Mouse (Mus musculus) intestine, embryonic 14.5 days (tissue): ENCODE measurements around the gene Kat6b. TPM values are rescaled to one million over a fixed set of nuclear protein-coding genes. Genes with fewer than 3 reads are reported as not detected.

Source experiments
- ATAC-seq: fragments of 200-750 bp; cut with Nextera tagmentation; replicated peaks from 2 replicates; pipeline ENCODE4 v1.8.0; 2017; ENCODE audit warnings: low read depth, moderate number of reproducible peaks, moderate TSS enrichment, moderate library complexity; ENCODE audit not compliant: low FRiP score, low TSS enrichment
- DNase-seq: peaks from one replicate; pipeline ENCODE4 v3.0.0-alpha.2; 2018; ENCODE audit warnings: low spot score
- H3K27ac ChIP-seq: fragments of 300-500 bp; sonication (generic); 2 replicates; pipeline ENCODE4 v1.5.1; 2014; ENCODE audit warnings: low read depth, mild to moderate bottlenecking, control low read depth
- H3K27me3 ChIP-seq: fragments of 300-500 bp; sonication (generic); replicated peaks from 2 replicates; pipeline ENCODE4 v1.6.1; 2014; ENCODE audit warnings: low read length, control low read depth; ENCODE audit not compliant: control insufficient read depth, insufficient read depth
- H3K36me3 ChIP-seq: fragments of 300-500 bp; sonication (generic); 2 replicates; pipeline ENCODE4 v1.6.1; 2014; ENCODE audit warnings: low read length, control low read depth; ENCODE audit not compliant: control insufficient read depth, insufficient read depth
- H3K4me1 ChIP-seq: fragments of 300-500 bp; sonication (generic); replicated peaks from 2 replicates; pipeline ENCODE4 v1.6.1; 2014; ENCODE audit warnings: low read length, control low read depth, mixed read lengths; ENCODE audit not compliant: control insufficient read depth, insufficient read depth
- H3K4me2 ChIP-seq: fragments of 300-500 bp; sonication (generic); 2 replicates; pipeline ENCODE4 v1.6.1; 2014; ENCODE audit warnings: low read length
- H3K4me3 ChIP-seq: fragments of 300-500 bp; sonication (generic); 2 replicates; pipeline ENCODE4 v1.5.1; 2014; ENCODE audit warnings: low read depth, low read length, control low read depth, mixed read lengths
- H3K9ac ChIP-seq: fragments of 300-500 bp; sonication (generic); 2 replicates; pipeline ENCODE4 v1.6.1; 2014; ENCODE audit warnings: mild to moderate bottlenecking, low read length
- H3K9me3 ChIP-seq: fragments of 300-500 bp; sonication (generic); 2 replicates; pipeline ENCODE4 v1.6.1; 2016; ENCODE audit warnings: low read length, control low read depth; ENCODE audit not compliant: control insufficient read depth
- WGBS: fragments of 180-500 bp; shearing (Covaris S2); extraction: QIAGEN DNeasy Blood & Tissue Kit; methylation state at CpG from one replicate; pipeline ENCODE4 v1.1.7; 2014; 5-methylcytosine and 5-hydroxymethylcytosine counted together
- polyA plus RNA-seq: library from polyadenylated mRNA; unstranded; fragments of >200 nt; fragmentation: Nextera tagmentation; extraction: Ambion mirVana; gene quantifications from 2 replicates; pipeline ENCODE4 v1.2.1, GENCODE M21; 2014

Kat6b gene
- polyA plus RNA-seq, 1 experiment from 2014 or later = 19.6 TPM

DNA sequence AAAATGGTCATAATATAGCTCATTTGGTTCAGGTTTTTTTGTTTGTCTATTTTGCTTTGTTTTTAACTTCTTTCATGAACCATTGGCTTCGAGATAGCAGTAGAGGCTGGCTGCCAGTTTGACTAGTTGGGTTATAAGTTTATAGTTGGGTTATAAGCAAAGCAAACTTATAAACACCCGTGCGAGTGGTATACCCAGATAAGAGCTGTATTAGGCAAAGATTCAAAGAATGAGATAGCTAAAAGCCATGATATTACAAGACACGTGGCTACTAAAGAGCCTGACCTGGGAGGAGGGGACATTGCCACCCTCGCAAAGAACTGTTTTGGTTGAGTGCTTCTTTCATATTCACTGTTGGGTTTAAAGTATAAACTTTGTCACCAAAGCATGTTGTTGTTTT lies 102.6 kb downstream of the Kat6b start:
- 76% methylated on average over 5 of the region's 5 CpGs for WGBS
- no peak overlapping the region for H3K9ac ChIP-seq
- H3K4me1 ChIP-seq = peaks cover 51% of the 10 kb centered on the region
- no peak for DNase-seq
- no peak overlapping the region for H3K27ac ChIP-seq
- no peaks in the 10 kb centered on the region for H3K9me3 ChIP-seq
- H3K4me3 ChIP-seq = no peak overlapping the region
- no peak overlapping the region for H3K4me2 ChIP-seq
- ATAC-seq = no peak
- no peaks in the 10 kb centered on the region for H3K36me3 ChIP-seq
- no peaks in the 10 kb centered on the region for H3K27me3 ChIP-seq

- no peaks in the 10 kb centered on the region for H3K27me3 ChIP-seq
- 20% methylated on average over 6 of the region's 6 CpGs for WGBS
- H3K9ac ChIP-seq = no peak overlapping the region
- H3K4me3 ChIP-seq = no peak overlapping the region
- DNase-seq = no peak
- no peak for ATAC-seq
- peaks cover 52% of the 10 kb centered on the region for H3K4me1 ChIP-seq
- H3K36me3 ChIP-seq = no peaks in the 10 kb centered on the region
- H3K27ac ChIP-seq = no peak overlapping the region
- no peak overlapping the region for H3K4me2 ChIP-seq
- no peaks in the 10 kb centered on the region for H3K9me3 ChIP-seq
Observed at GRCm38 (mm10) chr14:21584468-21585135, 103.4 kb downstream of the Kat6b start.

DNA sequence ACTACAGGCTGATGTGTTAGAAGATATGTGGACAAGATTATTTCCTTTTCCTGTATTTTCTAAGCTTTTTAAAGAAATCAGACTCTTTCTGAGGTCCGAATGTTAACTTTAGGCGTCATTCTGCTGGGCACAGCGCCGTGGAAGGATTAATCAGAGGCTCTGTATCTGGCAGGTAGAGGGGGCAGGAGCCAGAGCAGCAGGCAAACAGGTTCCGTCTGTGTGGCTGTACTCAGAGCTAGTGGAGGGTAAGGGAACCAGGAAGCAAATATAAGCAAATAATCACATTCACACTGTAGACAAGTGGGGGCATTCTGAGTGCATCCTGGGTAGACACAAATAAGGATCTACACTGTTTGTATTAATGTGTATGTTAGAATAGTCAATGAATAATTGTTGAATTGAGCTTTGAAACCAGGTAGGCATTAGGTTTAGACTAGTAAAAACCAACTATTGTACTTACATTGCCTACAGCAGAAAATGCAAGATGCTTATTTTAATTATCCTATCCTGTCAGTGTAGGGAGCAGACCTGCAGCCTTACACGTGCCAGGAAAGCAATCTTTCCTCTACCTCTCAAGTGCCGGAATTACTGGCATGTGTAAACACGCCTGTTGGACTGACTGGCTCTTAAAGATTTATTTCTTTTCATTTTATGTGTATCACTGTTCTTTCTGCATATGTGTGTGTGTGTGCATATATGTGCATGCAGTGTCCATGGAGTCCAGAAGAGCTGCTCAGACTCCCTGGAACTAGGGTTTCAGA lies 104.4 kb downstream of the Kat6b start:
- Histone ChIP-seq H3K27me3 (no peaks in the 10 kb centered on the region), H3K36me3 (no peaks in the 10 kb centered on the region), H3K27ac (no peak overlapping the region), H3K4me1 (peaks cover 52% of the 10 kb centered on the region), H3K9ac (no peak overlapping the region), H3K4me2 (no peak overlapping the region), H3K9me3 (no peaks in the 10 kb centered on the region), H3K4me3 (no peak overlapping the region)
- ATAC-seq (no peak), DNase-seq (no peak)
- 25% methylated on average over 8 of the region's 8 CpGs for WGBS

DNA sequence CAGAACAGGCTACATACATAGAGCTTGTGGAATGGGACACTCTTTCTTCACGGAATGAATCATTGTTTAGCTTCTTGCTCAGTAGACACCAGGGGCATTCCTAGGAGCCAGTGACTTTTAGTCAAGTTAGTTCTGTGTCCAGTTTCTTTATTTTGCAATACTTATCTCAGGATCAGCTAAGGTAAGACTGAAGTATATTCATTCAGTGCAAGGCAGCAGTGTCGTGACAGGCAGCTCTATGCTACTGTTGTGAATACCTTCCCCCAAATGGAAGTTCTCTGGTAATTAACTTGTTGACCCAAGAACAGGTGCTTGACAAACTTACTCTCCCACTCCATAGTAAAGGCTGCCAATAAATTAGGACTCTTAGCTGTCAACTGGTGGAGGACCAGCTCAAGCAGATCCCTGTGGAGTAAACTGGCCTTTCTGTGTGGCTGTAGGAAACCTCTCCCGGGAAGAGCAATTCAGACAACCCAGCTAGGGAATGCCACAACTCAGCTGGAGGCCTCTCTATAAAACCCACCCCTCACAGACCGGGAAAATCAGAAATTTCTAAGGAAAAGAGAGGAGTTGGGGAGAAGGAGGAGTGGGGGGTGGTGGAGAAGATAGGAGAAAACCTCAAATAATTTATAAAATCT lies 105.4 kb downstream of the Kat6b start:
- no peak overlapping the region for H3K27ac ChIP-seq
- no peak overlapping the region for H3K4me2 ChIP-seq
- H3K9ac ChIP-seq = no peak overlapping the region
- H3K36me3 ChIP-seq = no peaks in the 10 kb centered on the region
- H3K4me1 ChIP-seq = peaks cover 52% of the 10 kb centered on the region
- ATAC-seq (no peak), DNase-seq (no peak)
- no peak overlapping the region for H3K4me3 ChIP-seq
- 30% methylated on average over 4 of the region's 4 CpGs for WGBS
- H3K27me3 ChIP-seq = no peaks in the 10 kb centered on the region
- H3K9me3 ChIP-seq = no peaks in the 10 kb centered on the region

GRCm38 (mm10) chr14:21587931-21588330 lies 106.7 kb downstream of the Kat6b start:
- Histone ChIP-seq H3K36me3 (no peaks in the 10 kb centered on the region), H3K9ac (no peak overlapping the region), H3K9me3 (0 out of 2 replicates have a peak, but pooled peaks cover 3% of the 10 kb centered on the region), H3K4me3 (no peak overlapping the region), H3K27me3 (no peaks in the 10 kb centered on the region), H3K4me2 (no peak overlapping the region), H3K4me1 (peaks cover 50% of the 10 kb centered on the region), H3K27ac (no peak overlapping the region)
- DNase-seq (no peak), ATAC-seq (no peak)
- WGBS = 18% methylated on average over 2 of the region's 2 CpGs

DNA sequence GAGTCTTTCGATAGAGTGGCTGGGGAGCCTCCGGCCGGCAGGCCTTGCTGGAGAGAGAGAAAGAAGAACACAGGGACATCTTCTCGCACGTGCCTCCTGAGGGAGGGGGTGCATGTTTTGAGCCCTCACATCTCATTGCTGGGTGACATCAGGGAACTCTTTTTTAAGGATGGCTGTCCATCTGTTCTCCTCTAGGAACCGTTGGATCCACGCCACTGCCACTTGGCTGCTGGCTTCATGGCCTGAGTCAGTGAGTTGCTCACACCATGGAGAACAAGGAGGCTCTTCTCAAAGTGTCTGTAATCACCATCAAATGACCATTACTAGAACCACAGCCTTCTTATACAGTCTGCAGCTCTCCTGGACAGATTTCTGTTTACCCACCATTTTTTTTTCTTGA lies 108.4 kb downstream of the Kat6b start:
- Histone ChIP-seq H3K4me1 (peaks cover 40% of the 10 kb centered on the region), H3K27me3 (no peaks in the 10 kb centered on the region), H3K4me3 (no peak overlapping the region), H3K9me3 (0 out of 2 replicates have a peak, but pooled peaks cover 3% of the 10 kb centered on the region), H3K36me3 (no peaks in the 10 kb centered on the region), H3K27ac (no peak overlapping the region), H3K4me2 (no peak overlapping the region), H3K9ac (no peak overlapping the region)
- DNase-seq = no peak
- ATAC-seq = no peak
- 87% methylated on average over 7 of the region's 7 CpGs for WGBS

- no peak overlapping the region for H3K4me2 ChIP-seq
- peaks cover 35% of the 10 kb centered on the region for H3K4me1 ChIP-seq
- WGBS = 90% methylated on average over 4 of the region's 4 CpGs
- H3K27ac ChIP-seq = no peak overlapping the region
- H3K4me3 ChIP-seq = no peak overlapping the region
- ATAC-seq (no peak), DNase-seq (no peak)
- no peaks in the 10 kb centered on the region for H3K36me3 ChIP-seq
- no peak overlapping the region for H3K9ac ChIP-seq
- H3K9me3 ChIP-seq = 0 out of 2 replicates have a peak, but pooled peaks cover 3% of the 10 kb centered on the region
- no peaks in the 10 kb centered on the region for H3K27me3 ChIP-seq
Observed at GRCm38 (mm10) chr14:21590205-21590604, 109.0 kb downstream of the Kat6b start.

DNA sequence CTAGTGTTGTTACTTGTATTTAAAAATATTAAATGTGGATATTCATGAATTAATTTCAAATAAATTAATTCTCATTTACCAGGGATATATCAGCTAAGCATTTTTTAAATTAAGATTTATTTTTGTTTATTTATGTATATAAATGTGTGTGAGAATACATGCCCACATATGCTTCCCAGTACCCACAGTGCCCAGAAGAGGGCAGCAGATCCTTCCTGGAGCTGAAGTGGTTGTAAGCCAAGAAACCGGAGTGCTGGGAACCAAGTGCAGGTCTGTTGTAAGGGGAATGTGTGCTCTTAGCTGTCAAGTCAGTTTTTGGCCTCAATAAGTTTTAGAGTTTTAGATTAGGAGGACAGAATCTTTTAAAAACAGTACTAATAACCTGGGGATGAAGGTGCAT lies 110.9 kb downstream of the Kat6b start:
- ATAC-seq (no peak), DNase-seq (no peak)
- Histone ChIP-seq H3K9me3 (0 out of 2 replicates have a peak, but pooled peaks cover 3% of the 10 kb centered on the region), H3K4me3 (no peak overlapping the region), H3K9ac (no peak overlapping the region), H3K4me1 (peaks cover 16% of the 10 kb centered on the region), H3K27ac (no peak overlapping the region), H3K4me2 (no peak overlapping the region), H3K27me3 (no peaks in the 10 kb centered on the region), H3K36me3 (no peaks in the 10 kb centered on the region)
- WGBS = 96% methylated on average over 1 of the region's 1 CpGs
